Mouse (Mus musculus): ENCODE results near the gene Katnal1. TPM values are rescaled to one million over a fixed set of nuclear protein-coding genes. Genes with fewer than 3 reads are reported as not detected.

Gene Katnal1
- polyA plus RNA-seq, 1 experiment = not detected

DNA sequence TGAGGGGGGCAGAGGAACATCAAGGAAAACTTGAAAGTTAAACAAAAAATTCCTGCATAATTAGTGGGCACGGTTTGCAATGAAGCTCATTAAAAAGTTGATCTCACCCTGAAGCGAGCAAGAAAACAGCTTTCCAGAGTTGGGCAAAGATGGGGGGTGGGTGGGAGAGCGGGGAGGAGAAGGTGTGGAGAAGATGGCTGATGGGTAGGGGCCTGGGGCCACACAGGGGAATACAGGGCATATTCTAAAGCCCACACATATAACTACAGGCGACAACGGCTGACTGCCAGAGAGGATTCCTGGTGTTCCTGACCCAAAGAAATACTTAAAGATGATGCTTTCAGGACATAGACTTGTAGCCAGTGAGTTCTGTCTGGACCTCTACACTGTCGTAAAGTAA lies 65.7 kb downstream of the Katnal1 start:
- WGBS = 39% methylated on average over 6 of the region's 6 CpGs
- Histone ChIP-seq H3K27ac (ENCODE audit: insufficient read depth, low read depth, low read length) (no peak overlapping the region), H3K4me3 (ENCODE audit: insufficient read depth, low read depth, low read length) (no peak overlapping the region), H3K4me1 (ENCODE audit: control insufficient read depth, insufficient read depth, low read length) (peaks cover 2% of the 10 kb centered on the region; the same call in 1 of the 2 replicates)
- TF ChIP-seq CTCF (IDR thresholded peaks at IDR 0.05; ENCODE audit: insufficient read depth, low read depth, low read length) = no peak
- TF ChIP-seq POLR2A (IDR thresholded peaks at IDR 0.05; ENCODE audit: insufficient read depth, low read depth, low read length) = no peak

DNA sequence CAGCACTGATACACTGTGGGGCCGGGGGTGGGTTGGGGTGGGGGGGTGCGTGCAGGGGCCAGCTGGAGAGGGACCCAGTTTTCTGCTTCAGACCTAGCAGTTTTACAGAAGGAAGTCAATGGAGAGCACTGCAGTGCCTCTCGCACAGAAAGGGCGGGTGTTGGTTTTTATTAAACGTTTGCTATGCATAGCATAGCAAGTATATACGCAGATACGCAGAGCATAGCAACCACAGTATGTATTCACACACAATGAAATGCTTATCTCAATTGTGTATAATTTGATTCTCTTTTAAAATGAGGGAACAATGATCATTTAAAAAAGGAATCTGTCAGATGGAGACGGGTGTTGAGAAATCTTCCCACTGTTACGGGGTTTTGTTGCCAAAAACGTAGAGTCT lies 66.3 kb downstream of the Katnal1 start:
- TF ChIP-seq CTCF (IDR thresholded peaks at IDR 0.05; ENCODE audit: insufficient read depth, low read depth, low read length) (no peak), POLR2A (IDR thresholded peaks at IDR 0.05; ENCODE audit: insufficient read depth, low read depth, low read length) (no peak)
- peaks cover 2% of the 10 kb centered on the region; the same call in 1 of the 2 replicates for H3K4me1 ChIP-seq (ENCODE audit: control insufficient read depth, insufficient read depth, low read length)
- WGBS = 45% methylated on average over 10 of the region's 10 CpGs
- no peak overlapping the region for H3K4me3 ChIP-seq (ENCODE audit: insufficient read depth, low read depth, low read length)
- no peak overlapping the region for H3K27ac ChIP-seq (ENCODE audit: insufficient read depth, low read depth, low read length)

DNA sequence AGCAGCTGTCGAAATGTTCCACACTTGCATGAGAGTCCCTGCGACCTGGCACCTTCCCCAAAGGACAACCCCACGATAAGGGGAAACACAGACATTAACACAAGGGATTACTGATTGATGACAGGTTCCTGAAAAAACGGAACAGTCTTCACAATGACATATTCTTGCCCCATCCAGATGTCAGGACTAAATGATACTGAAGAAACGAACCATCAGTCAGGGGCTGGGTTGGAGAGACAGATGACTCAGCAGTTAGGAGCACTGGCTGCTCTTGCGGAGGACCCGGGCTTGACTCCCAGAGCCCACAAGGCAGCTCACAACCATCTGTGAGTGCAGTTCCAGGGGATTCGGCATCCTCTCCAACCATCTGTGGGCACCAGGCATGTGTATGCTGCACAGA lies 67.0 kb downstream of the Katnal1 start:
- Histone ChIP-seq H3K4me3 (ENCODE audit: insufficient read depth, low read depth, low read length) (no peak overlapping the region), H3K27ac (ENCODE audit: insufficient read depth, low read depth, low read length) (no peak overlapping the region), H3K4me1 (ENCODE audit: control insufficient read depth, insufficient read depth, low read length) (peaks cover 2% of the 10 kb centered on the region; the same call in 1 of the 2 replicates)
- TF ChIP-seq POLR2A (IDR thresholded peaks at IDR 0.05; ENCODE audit: insufficient read depth, low read depth, low read length) = no peak
- TF ChIP-seq CTCF (IDR thresholded peaks at IDR 0.05; ENCODE audit: insufficient read depth, low read depth, low read length) = no peak
- WGBS = 73% methylated on average over 8 of the region's 8 CpGs

DNA sequence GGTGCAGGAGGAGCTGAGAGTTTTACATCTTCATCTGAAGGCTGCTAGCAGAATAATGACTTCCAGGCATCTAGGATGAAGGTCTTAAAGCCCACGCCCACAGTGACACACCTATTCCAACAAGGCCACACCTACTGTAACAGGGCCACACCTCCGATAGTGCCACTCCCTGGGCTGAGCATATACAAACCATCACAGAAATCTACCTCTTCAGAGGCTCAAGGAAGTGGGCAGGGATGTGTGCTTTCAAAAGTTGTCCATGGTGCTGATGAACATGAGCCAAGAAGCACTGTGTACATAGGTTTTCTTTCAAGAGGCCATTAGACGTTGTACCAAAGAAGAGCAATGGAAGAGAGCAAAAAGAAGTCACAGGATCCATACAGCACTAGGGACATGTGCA lies 71.6 kb downstream of the Katnal1 start:
- 92% methylated on average over 3 of the region's 3 CpGs for WGBS
- no peak overlapping the region for H3K4me3 ChIP-seq (ENCODE audit: insufficient read depth, low read depth, low read length)
- H3K27ac ChIP-seq (ENCODE audit: insufficient read depth, low read depth, low read length) = no peak overlapping the region
- TF ChIP-seq POLR2A (IDR thresholded peaks at IDR 0.05; ENCODE audit: insufficient read depth, low read depth, low read length) = no peak
- TF ChIP-seq CTCF (IDR thresholded peaks at IDR 0.05; ENCODE audit: insufficient read depth, low read depth, low read length) = no peak
- no peaks in the 10 kb centered on the region for H3K4me1 ChIP-seq (ENCODE audit: control insufficient read depth, insufficient read depth, low read length)

DNA sequence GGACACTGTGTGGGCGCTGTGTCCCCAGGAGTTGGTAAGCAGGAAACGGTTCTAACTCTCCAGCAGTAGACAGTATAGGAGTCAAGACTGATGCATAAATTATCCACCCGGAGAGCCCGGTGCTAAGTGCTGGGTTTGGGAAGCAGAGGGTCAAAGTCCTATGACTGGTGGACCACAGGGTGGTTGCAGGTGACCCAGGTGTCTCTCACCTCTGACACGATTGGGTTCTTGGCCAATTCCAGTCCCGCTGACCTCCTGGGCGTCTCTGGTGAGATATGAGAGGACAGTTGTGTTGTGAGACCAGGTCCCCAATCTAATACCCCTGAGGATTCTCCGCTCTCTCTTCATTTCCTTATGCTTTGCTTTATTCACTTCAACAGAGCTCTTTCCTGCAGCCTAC lies 74.1 kb downstream of the Katnal1 start:
- 87% methylated on average over 8 of the region's 8 CpGs for WGBS
- TF ChIP-seq POLR2A (IDR thresholded peaks at IDR 0.05; ENCODE audit: insufficient read depth, low read depth, low read length) (no peak), CTCF (IDR thresholded peaks at IDR 0.05; ENCODE audit: insufficient read depth, low read depth, low read length) (no peak)
- Histone ChIP-seq H3K4me3 (ENCODE audit: insufficient read depth, low read depth, low read length) (no peak overlapping the region), H3K4me1 (ENCODE audit: control insufficient read depth, insufficient read depth, low read length) (no peaks in the 10 kb centered on the region), H3K27ac (ENCODE audit: insufficient read depth, low read depth, low read length) (no peak overlapping the region)

DNA sequence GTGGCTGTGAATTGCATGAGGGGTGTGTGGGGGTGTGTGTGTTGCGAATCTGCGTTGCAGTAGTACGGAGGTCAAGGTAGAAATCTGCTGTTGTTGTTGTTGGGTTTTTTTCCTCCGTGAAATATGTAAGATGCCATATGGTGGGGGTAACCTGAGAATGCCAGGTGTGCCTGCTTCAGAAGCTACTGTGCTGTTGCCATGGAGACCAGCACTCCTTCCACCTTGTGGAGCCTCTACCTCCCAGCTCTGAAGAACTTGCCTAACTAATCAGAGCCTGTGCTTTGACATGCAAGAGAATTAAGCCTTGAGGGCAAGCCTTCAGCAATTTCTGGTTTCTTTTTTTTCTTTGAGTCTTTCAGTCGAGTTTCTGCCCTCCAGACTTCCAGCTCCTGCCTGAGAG lies 75.0 kb downstream of the Katnal1 start:
- WGBS = 35% methylated on average over 5 of the region's 5 CpGs
- no peak for TF ChIP-seq CTCF (IDR thresholded peaks at IDR 0.05; ENCODE audit: insufficient read depth, low read depth, low read length)
- no peak for TF ChIP-seq POLR2A (IDR thresholded peaks at IDR 0.05; ENCODE audit: insufficient read depth, low read depth, low read length)
- H3K4me3 ChIP-seq (ENCODE audit: insufficient read depth, low read depth, low read length) = no peak overlapping the region
- H3K27ac ChIP-seq (ENCODE audit: insufficient read depth, low read depth, low read length) = no peak overlapping the region
- no peaks in the 10 kb centered on the region for H3K4me1 ChIP-seq (ENCODE audit: control insufficient read depth, insufficient read depth, low read length)

DNA sequence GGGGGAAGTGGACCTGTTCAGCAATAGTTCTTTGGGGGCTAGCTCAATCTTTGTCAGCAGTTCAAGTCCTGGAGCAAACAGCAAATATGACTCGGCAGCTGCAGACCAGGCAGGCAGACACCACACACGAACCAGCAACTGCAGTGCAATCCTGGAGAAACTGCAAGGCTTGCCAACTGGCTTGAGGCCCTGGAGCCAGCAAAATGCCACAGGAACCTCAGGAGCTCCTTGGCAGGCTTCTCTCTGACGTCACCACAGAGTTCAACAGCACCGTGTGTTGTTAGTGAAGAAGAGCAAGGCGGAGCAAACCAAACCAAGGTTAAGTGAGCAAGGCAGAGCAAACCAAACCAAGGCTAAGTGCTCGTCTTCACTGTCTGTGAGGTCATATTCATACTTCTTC lies 79.6 kb downstream of the Katnal1 start:
- Histone ChIP-seq H3K4me3 (ENCODE audit: insufficient read depth, low read depth, low read length) (no peak overlapping the region), H3K4me1 (ENCODE audit: control insufficient read depth, insufficient read depth, low read length) (no peaks in the 10 kb centered on the region), H3K27ac (ENCODE audit: insufficient read depth, low read depth, low read length) (no peak overlapping the region)
- WGBS = 73% methylated on average over 6 of the region's 6 CpGs
- TF ChIP-seq CTCF (IDR thresholded peaks at IDR 0.05; ENCODE audit: insufficient read depth, low read depth, low read length) (no peak), POLR2A (IDR thresholded peaks at IDR 0.05; ENCODE audit: insufficient read depth, low read depth, low read length) (no peak)

DNA sequence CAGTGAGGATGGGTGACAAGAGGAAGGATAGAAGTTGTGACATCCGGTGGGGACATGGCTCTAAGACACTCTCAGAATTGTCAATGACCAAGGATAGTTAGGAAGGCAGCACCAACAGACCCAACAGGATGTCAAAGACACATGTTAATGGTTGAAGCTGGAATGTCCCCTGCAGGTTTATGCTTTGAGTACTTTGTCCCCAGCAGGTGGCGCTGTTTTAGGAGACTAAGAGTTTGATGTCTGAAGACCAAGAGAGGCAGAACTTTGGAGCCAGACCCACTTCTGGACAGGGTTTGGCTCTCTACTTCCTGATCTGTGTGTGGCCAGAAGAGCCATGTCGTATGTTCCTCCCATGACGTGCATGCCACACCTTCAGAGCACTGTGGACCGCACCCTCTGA lies 82.1 kb downstream of the Katnal1 start:
- Histone ChIP-seq H3K27ac (ENCODE audit: insufficient read depth, low read depth, low read length) (no peak overlapping the region), H3K4me3 (ENCODE audit: insufficient read depth, low read depth, low read length) (no peak overlapping the region), H3K4me1 (ENCODE audit: control insufficient read depth, insufficient read depth, low read length) (no peaks in the 10 kb centered on the region; the same call in 1 of the 2 replicates)
- 96% methylated on average over 5 of the region's 5 CpGs for WGBS
- TF ChIP-seq POLR2A (IDR thresholded peaks at IDR 0.05; ENCODE audit: insufficient read depth, low read depth, low read length) (no peak), CTCF (IDR thresholded peaks at IDR 0.05; ENCODE audit: insufficient read depth, low read depth, low read length) (no peak)

DNA sequence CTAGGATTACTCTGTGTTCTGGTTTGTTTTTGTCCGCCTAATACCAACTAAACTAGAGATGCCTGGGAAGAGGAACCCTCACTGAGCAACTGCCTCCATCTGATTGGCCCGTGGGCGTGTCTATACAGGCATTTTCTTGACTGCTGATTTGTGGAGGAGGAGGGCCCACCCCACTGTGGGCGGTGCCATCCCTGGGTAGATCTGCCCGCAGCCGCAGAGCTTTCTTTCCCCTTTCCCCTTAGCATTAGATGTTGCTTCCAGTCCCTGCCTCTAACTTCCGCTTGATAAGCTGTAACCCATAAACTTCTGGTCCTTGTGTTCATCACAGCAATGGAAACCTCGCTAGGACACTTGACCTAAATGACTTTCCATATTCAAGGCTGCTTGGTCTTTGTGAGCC lies 92.1 kb downstream of the Katnal1 start:
- Histone ChIP-seq H3K4me1 (ENCODE audit: control insufficient read depth, insufficient read depth, low read length) (peaks cover under 1% of the 10 kb centered on the region; the same call in 1 of the 2 replicates), H3K27ac (ENCODE audit: insufficient read depth, low read depth, low read length) (no peak overlapping the region), H3K4me3 (ENCODE audit: insufficient read depth, low read depth, low read length) (no peak overlapping the region)
- 60% methylated on average over 8 of the region's 8 CpGs for WGBS
- no peak for TF ChIP-seq POLR2A (IDR thresholded peaks at IDR 0.05; ENCODE audit: insufficient read depth, low read depth, low read length)
- TF ChIP-seq CTCF (IDR thresholded peaks at IDR 0.05; ENCODE audit: insufficient read depth, low read depth, low read length) = no peak

All from olfactory bulb, adult 2 months (tissue).